Comparison of ENCODE assay signal across 8 mouse cellular contexts in genomic region chr6:38551989-38552635, GRCm38 (mm10). TPM values are rescaled to one million over a fixed set of nuclear protein-coding genes. Genes with fewer than 3 reads are reported as not detected.
DNase-seq lines count a peak whose midpoint lies in the region; ATAC-seq and TF ChIP-seq lines count a peak whose summit lies in the region.

No protein-coding gene starts in this region.

- H3K4me3 ChIP-seq in bone marrow macrophage, adult 2 months (ENCODE audit: insufficient read depth, low read length): peak overlapping the region; percentile 65
- H3K4me3 ChIP-seq in embryonic fibroblast, embryonic 13.5 days (ENCODE audit: insufficient read depth, low read length): peak overlapping the region; percentile 71
- peak overlapping the region; percentile 79 for H3K4me3 ChIP-seq in kidney, embryonic 15.5 days (replicated peaks)

- peak overlapping the region; percentile 59 for H3K4me2 ChIP-seq in kidney, embryonic 15.5 days

- peak overlapping the region; percentile 54 for H3K27ac ChIP-seq in bone marrow macrophage, adult 2 months (ENCODE audit: insufficient read depth, low read depth, low read length)
- no peak overlapping the region for H3K27ac ChIP-seq in embryonic fibroblast, embryonic 13.5 days (ENCODE audit: insufficient read depth, low read length)
- H3K27ac ChIP-seq in kidney, embryonic 15.5 days: peak overlapping the region; percentile 99

- H3K36me3 ChIP-seq in kidney, embryonic 15.5 days: peaks cover 4% of the 10 kb centered on the region; the same call in 1 of the 2 replicates

- WGBS in kidney, embryonic 15.5 days: under 1% methylated on average over 32 of the region's 32 CpGs

- no peaks in the 10 kb centered on the region for H3K27me3 ChIP-seq in kidney, embryonic 15.5 days

- DNase-seq in A20 (ENCODE audit: low read depth, low spot score): peak; percentile 98
- peak; percentile 99 for DNase-seq in heart, adult 9 months (ENCODE audit: low spot score in 2 of 2)
- peak; percentile 99 for DNase-seq in liver
- DNase-seq in spleen, postnatal 4 days (ENCODE audit: low spot score in 2 of 2): peak; percentile 98

- no peak for TF ChIP-seq POLR2A in bone marrow macrophage, adult 2 months (IDR thresholded peaks at IDR 0.05; ENCODE audit: borderline replicate concordance, low read depth, low read length)
- TF ChIP-seq POLR2A in embryonic fibroblast, embryonic 13.5 days (IDR thresholded peaks at IDR 0.05; ENCODE audit: low read depth, low read length): no peak; the same call in none of the 2 replicates

- H3K9me3 ChIP-seq in kidney, embryonic 15.5 days (replicated peaks): no peaks in the 10 kb centered on the region

- TF ChIP-seq CTCF in bone marrow macrophage, adult 2 months (IDR thresholded peaks at IDR 0.05; ENCODE audit: low read depth, low read length): no peak
- TF ChIP-seq CTCF in embryonic fibroblast, embryonic 13.5 days (IDR thresholded peaks at IDR 0.05; ENCODE audit: borderline replicate concordance, insufficient read depth, low read length): no peak

- peak; percentile 96 for ATAC-seq in kidney, embryonic 15.5 days (replicated peaks; ENCODE audit: low FRiP score)
- peak; percentile 85 for ATAC-seq in monocyte, adult 5-6 weeks (replicated peaks; ENCODE audit: insufficient number of reproducible peaks, low FRiP score, low TSS enrichment, poor library complexity, severe bottlenecking)

- H3K4me1 ChIP-seq in bone marrow macrophage, adult 2 months (ENCODE audit: control insufficient read depth, insufficient read depth, low read length): peaks cover 7% of the 10 kb centered on the region
- H3K4me1 ChIP-seq in embryonic fibroblast, embryonic 13.5 days (ENCODE audit: control insufficient read depth, insufficient read depth, low read length): no peaks in the 10 kb centered on the region
- H3K4me1 ChIP-seq in kidney, embryonic 15.5 days: peaks cover 27% of the 10 kb centered on the region

- H3K9ac ChIP-seq in kidney, embryonic 15.5 days: peak overlapping the region; percentile 85

RNA-seq across cellular contexts. Expression of gene Luc7l2, which starts 1.0 kb away (rescaled TPM):
- 204 and 243 TPM in 2 replicates for polyA plus RNA-seq in bone marrow macrophage, adult 2 months (2012; ENCODE audit: insufficient read depth, insufficient read length, missing spikeins)
- polyA plus RNA-seq in embryonic fibroblast, embryonic 13.5 days (2011; ENCODE audit: insufficient read length, low read depth, missing spikeins): 216 and 259 TPM in 2 replicates
- polyA plus RNA-seq in kidney, embryonic 15.5 days (2015; fragmentation: Nextera tagmentation; extraction: Ambion mirVana): 41.1 and 41.7 TPM in 2 replicates
- 295 to 500 TPM (median 307 TPM) in 3 replicates for total RNA-seq in monocyte, adult 5-6 weeks (2017)

RNA-seq across cellular contexts. Expression of gene Fmc1, which starts 18.8 kb away (rescaled TPM):
- 11.6 and 11.7 TPM in 2 replicates for polyA plus RNA-seq in bone marrow macrophage, adult 2 months (2012; ENCODE audit: insufficient read depth, insufficient read length, missing spikeins)
- polyA plus RNA-seq in embryonic fibroblast, embryonic 13.5 days (2011; ENCODE audit: insufficient read length, low read depth, missing spikeins): 10.8 and 15.6 TPM in 2 replicates
- polyA plus RNA-seq in kidney, embryonic 15.5 days (2015; fragmentation: Nextera tagmentation; extraction: Ambion mirVana): 171 TPM in 2 replicates
- total RNA-seq in monocyte, adult 5-6 weeks (2017): 13.5 to 17.0 TPM (median 13.7 TPM) in 3 replicates

Comparison
In these comparisons a context has a peak if more than half of its experiments do, and no peak if none do; other contexts are left out.
1. RNA of gene Fmc1, which starts 18.8 kb away (polyA plus RNA-seq): 171 TPM in kidney, embryonic 15.5 days; 10.8 to 15.6 TPM in embryonic fibroblast, embryonic 13.5 days and 11.6 to 11.7 TPM in bone marrow macrophage, adult 2 months; every median in the first group is over 10 times any median in the second.
2. Peak in every context shown above with its lines, with median percentiles within 50 percentile points of each other: DNase-seq and H3K4me3 ChIP-seq.